Mouse (Mus musculus): ENCODE results near the gene Adgrl2.

GRCm38 (mm10) chr3:148926330-148926729 lies 64.0 kb downstream of the Adgrl2 start:
- TF ChIP-seq CTCF (IDR thresholded peaks at IDR 0.05; ENCODE audit: extremely low read depth, insufficient read depth, insufficient read length, insufficient replicate concordance), result no peak
- TF ChIP-seq POLR2A (IDR thresholded peaks at IDR 0.05; ENCODE audit: low read depth, low read length), result no peak

Data from spleen, adult 2 months (tissue).